Mouse (Mus musculus) heart, embryonic 11.5 days (tissue): ENCODE data around the gene Gdi2. TPM values are rescaled to one million over a fixed set of nuclear protein-coding genes. Genes with fewer than 3 reads are reported as not detected.

Experiments
- ATAC-seq: fragments of 200-750 bp; cut with Nextera tagmentation; replicated peaks from 2 replicates; pipeline ENCODE4 v1.8.0; 2017; ENCODE audit warnings: moderate library complexity; ENCODE audit not compliant: insufficient number of reproducible peaks, low FRiP score, low TSS enrichment
- H3K27ac ChIP-seq: fragments of 300-500 bp; sonication (generic); 2 replicates; pipeline ENCODE4 v1.5.1; 2014; ENCODE audit warnings: mild to moderate bottlenecking, low read depth, low read length
- H3K27me3 ChIP-seq: fragments of 300-500 bp; sonication (generic); 2 replicates; pipeline ENCODE4 v1.6.1; 2014; ENCODE audit warnings: mild to moderate bottlenecking, low read length, mixed read lengths; ENCODE audit not compliant: control insufficient read depth, insufficient read depth
- H3K36me3 ChIP-seq: fragments of 300-500 bp; sonication (generic); 2 replicates; pipeline ENCODE4 v1.6.1; 2014; ENCODE audit warnings: mild to moderate bottlenecking, low read length, moderate library complexity, mixed read lengths; ENCODE audit not compliant: control insufficient read depth, insufficient read depth
- H3K4me1 ChIP-seq: fragments of 300-500 bp; sonication (generic); 2 replicates; pipeline ENCODE4 v1.6.1; 2014; ENCODE audit warnings: low read length; ENCODE audit not compliant: control insufficient read depth, insufficient read depth
- H3K4me2 ChIP-seq: fragments of 300-500 bp; sonication (generic); 2 replicates; pipeline ENCODE4 v1.6.1; 2014; ENCODE audit warnings: mild to moderate bottlenecking, moderate library complexity
- H3K4me3 ChIP-seq: fragments of 300-500 bp; sonication (generic); 2 replicates; pipeline ENCODE4 v1.5.1; 2014; ENCODE audit warnings: low read depth, low read length
- H3K9ac ChIP-seq: fragments of 300-500 bp; sonication (generic); 2 replicates; pipeline ENCODE4 v1.6.1; 2014; ENCODE audit warnings: mild to moderate bottlenecking, low read depth, low read length, moderate library complexity
- H3K9me3 ChIP-seq: fragments of 300-500 bp; sonication (generic); replicated peaks from 2 replicates; pipeline ENCODE4 v1.6.1; 2016; ENCODE audit warnings: low read length; ENCODE audit not compliant: control insufficient read depth
- WGBS: fragments of 180-500 bp; shearing (Covaris S2); extraction: QIAGEN DNeasy Blood & Tissue Kit; methylation state at CpG from one replicate; pipeline ENCODE4 v1.1.7; 2014; ENCODE audit not compliant: insufficient replicate concordance; 5-methylcytosine and 5-hydroxymethylcytosine counted together
- polyA plus RNA-seq: library from polyadenylated mRNA; unstranded; fragments of >200 nt; fragmentation: Nextera tagmentation; extraction: Ambion mirVana; gene quantifications from 2 replicates; pipeline ENCODE4 v1.2.1, GENCODE M21; 2014

The Gdi2 gene
- polyA plus RNA-seq, 1 experiment from 2014 or later, result 370 TPM

GRCm38 (mm10) chr13:3540166-3540565, 2.3 kb downstream of the Gdi2 start:
- H3K4me3 ChIP-seq, result peak overlapping the region; percentile 86; the same call in 1 of the 2 replicates
- no peak overlapping the region for H3K27ac ChIP-seq
- H3K36me3 ChIP-seq, result no peaks in the 10 kb centered on the region
- no peak for ATAC-seq
- H3K9me3 ChIP-seq, result no peaks in the 10 kb centered on the region
- no peaks in the 10 kb centered on the region for H3K27me3 ChIP-seq
- WGBS, result 68% methylated on average over 2 of the region's 2 CpGs
- H3K9ac ChIP-seq, result no peak overlapping the region
- H3K4me1 ChIP-seq, result peaks cover 17% of the 10 kb centered on the region
- H3K4me2 ChIP-seq, result peak overlapping the region; percentile 81

GRCm38 (mm10) chr13:3541159-3541782, 3.4 kb downstream of the Gdi2 start:
- WGBS, result 89% methylated on average over 2 of the region's 2 CpGs
- Histone ChIP-seq H3K4me1 (peaks cover 23% of the 10 kb centered on the region), H3K4me2 (0 out of 2 replicates have a peak overlapping the region, but pooled peaks have one; percentile 3)

GRCm38 (mm10) chr13:3544077-3544874, 6.4 kb downstream of the Gdi2 start:
- WGBS, result 89% methylated on average over 4 of the region's 4 CpGs
- H3K9ac ChIP-seq, result no peak overlapping the region
- peaks cover 25% of the 10 kb centered on the region for H3K4me1 ChIP-seq
- no peaks in the 10 kb centered on the region for H3K27me3 ChIP-seq
- 0 out of 2 replicates have a peak, but pooled peaks cover 2% of the 10 kb centered on the region for H3K36me3 ChIP-seq
- no peak overlapping the region for H3K4me2 ChIP-seq
- no peaks in the 10 kb centered on the region for H3K9me3 ChIP-seq
- H3K27ac ChIP-seq, result no peak overlapping the region
- ATAC-seq, result no peak
- no peak overlapping the region for H3K4me3 ChIP-seq

More at GRCm38 (mm10) chr13:3541159-3541782, 3.4 kb downstream of the Gdi2 start:
- no peaks in the 10 kb centered on the region for H3K9me3 ChIP-seq
- H3K36me3 ChIP-seq, result no peaks in the 10 kb centered on the region
- H3K9ac ChIP-seq, result no peak overlapping the region
- no peak for ATAC-seq
- H3K27me3 ChIP-seq, result no peaks in the 10 kb centered on the region
- H3K27ac ChIP-seq, result no peak overlapping the region
- no peak overlapping the region for H3K4me3 ChIP-seq

GRCm38 (mm10) chr13:3544925-3545324, 7.1 kb downstream of the Gdi2 start:
- H3K4me2 ChIP-seq, result no peak overlapping the region
- H3K9ac ChIP-seq, result no peak overlapping the region
- H3K9me3 ChIP-seq, result no peaks in the 10 kb centered on the region
- H3K27me3 ChIP-seq, result no peaks in the 10 kb centered on the region
- 0 out of 2 replicates have a peak, but pooled peaks cover 2% of the 10 kb centered on the region for H3K36me3 ChIP-seq
- WGBS, result 68% methylated on average over 5 of the region's 5 CpGs
- no peak for ATAC-seq
- H3K4me3 ChIP-seq, result no peak overlapping the region
- no peak overlapping the region for H3K27ac ChIP-seq
- H3K4me1 ChIP-seq, result peaks cover 20% of the 10 kb centered on the region

GRCm38 (mm10) chr13:3547410-3547809, 9.5 kb downstream of the Gdi2 start:
- Histone ChIP-seq H3K27ac (no peak overlapping the region), H3K36me3 (0 out of 2 replicates have a peak, but pooled peaks cover 2% of the 10 kb centered on the region), H3K4me2 (no peak overlapping the region), H3K9me3 (no peaks in the 10 kb centered on the region), H3K9ac (no peak overlapping the region), H3K4me1 (peaks cover 11% of the 10 kb centered on the region), H3K27me3 (no peaks in the 10 kb centered on the region), H3K4me3 (no peak overlapping the region)
- no peak for ATAC-seq
- WGBS, result 91% methylated on average over 3 of the region's 3 CpGs

GRCm38 (mm10) chr13:3547856-3548255, 10.0 kb downstream of the Gdi2 start:
- 84% methylated on average over 6 of the region's 6 CpGs for WGBS
- ATAC-seq, result no peak
- no peak overlapping the region for H3K4me3 ChIP-seq
- no peaks in the 10 kb centered on the region for H3K27me3 ChIP-seq
- 0 out of 2 replicates have a peak, but pooled peaks cover 2% of the 10 kb centered on the region for H3K36me3 ChIP-seq
- no peaks in the 10 kb centered on the region for H3K9me3 ChIP-seq
- H3K4me2 ChIP-seq, result no peak overlapping the region
- no peak overlapping the region for H3K9ac ChIP-seq
- H3K4me1 ChIP-seq, result peaks cover 11% of the 10 kb centered on the region
- no peak overlapping the region for H3K27ac ChIP-seq

- H3K27me3 ChIP-seq, result no peaks in the 10 kb centered on the region
- no peak for ATAC-seq
- H3K27ac ChIP-seq, result no peak overlapping the region
- H3K9ac ChIP-seq, result no peak overlapping the region
- H3K4me2 ChIP-seq, result no peak overlapping the region
- 96% methylated on average over 1 of the region's 1 CpGs for WGBS
- H3K4me1 ChIP-seq, result no peaks in the 10 kb centered on the region
- H3K36me3 ChIP-seq, result peaks cover 10% of the 10 kb centered on the region
- no peak overlapping the region for H3K4me3 ChIP-seq
- no peaks in the 10 kb centered on the region for H3K9me3 ChIP-seq
Observed at GRCm38 (mm10) chr13:3563130-3563529, 25.3 kb downstream of the Gdi2 start.

- H3K36me3 ChIP-seq, result peaks cover 12% of the 10 kb centered on the region
- ATAC-seq, result no peak
- no peak overlapping the region for H3K4me2 ChIP-seq
- no peaks in the 10 kb centered on the region for H3K9me3 ChIP-seq
- no peaks in the 10 kb centered on the region for H3K27me3 ChIP-seq
- no peak overlapping the region for H3K4me3 ChIP-seq
- 79% methylated on average over 2 of the region's 2 CpGs for WGBS
- no peak overlapping the region for H3K9ac ChIP-seq
- no peak overlapping the region for H3K27ac ChIP-seq
- H3K4me1 ChIP-seq, result no peaks in the 10 kb centered on the region
Observed at GRCm38 (mm10) chr13:3563953-3564352, 26.1 kb downstream of the Gdi2 start.
